Mouse (Mus musculus) megakaryocyte, embryonic 14.5 days (primary cell): ENCODE results near the gene Dapk3. TPM values are rescaled to one million over a fixed set of nuclear protein-coding genes. Genes with fewer than 3 reads are reported as not detected.
"Not testable (repeated sequence)": the region's sequence is repeated elsewhere in the genome, so short reads cannot be mapped to it uniquely, and the experiment has no call there.

Experiments used
- H3K27me3 ChIP-seq: replicated peaks from 2 replicates; pipeline ENCODE3; 2012; ENCODE audit warnings: inconsistent platforms
- H3K36me3 ChIP-seq: replicated peaks from 2 replicates; pipeline ENCODE3; 2012; ENCODE audit warnings: low read length, inconsistent platforms, mixed read lengths
- H3K4me1 ChIP-seq: 2 replicates; pipeline ENCODE4 v1.6.1; 2012; ENCODE audit warnings: inconsistent platforms
- H3K4me3 ChIP-seq: replicated peaks from 2 replicates; pipeline ENCODE3; 2012; ENCODE audit warnings: moderate library complexity, mild to moderate bottlenecking, inconsistent platforms
- H3K9me3 ChIP-seq: 2 replicates; pipeline ENCODE4 v1.6.1; 2012; ENCODE audit warnings: inconsistent platforms
- FLI1 ChIP-seq: IDR thresholded peaks from 2 replicates; pipeline ENCODE4 v1.6.1; 2012; ENCODE audit warnings: low read length, inconsistent platforms, mixed read lengths
- GATA1 ChIP-seq: IDR thresholded peaks from 3 replicates; pipeline ENCODE4 v1.6.1; 2012; ENCODE audit warnings: mixed read lengths, low read length, inconsistent platforms, borderline replicate concordance
- polyA plus RNA-seq: library from polyadenylated mRNA; stranded (reverse); fragments of >175 nt; gene quantifications from 2 replicates; pipeline ENCODE4 v1.2.3, GENCODE M21; 2012; ENCODE audit warnings: low replicate concordance; ENCODE audit not compliant: insufficient read depth

Dapk3 gene
- polyA plus RNA-seq, 1 experiment: 168 TPM

DNA sequence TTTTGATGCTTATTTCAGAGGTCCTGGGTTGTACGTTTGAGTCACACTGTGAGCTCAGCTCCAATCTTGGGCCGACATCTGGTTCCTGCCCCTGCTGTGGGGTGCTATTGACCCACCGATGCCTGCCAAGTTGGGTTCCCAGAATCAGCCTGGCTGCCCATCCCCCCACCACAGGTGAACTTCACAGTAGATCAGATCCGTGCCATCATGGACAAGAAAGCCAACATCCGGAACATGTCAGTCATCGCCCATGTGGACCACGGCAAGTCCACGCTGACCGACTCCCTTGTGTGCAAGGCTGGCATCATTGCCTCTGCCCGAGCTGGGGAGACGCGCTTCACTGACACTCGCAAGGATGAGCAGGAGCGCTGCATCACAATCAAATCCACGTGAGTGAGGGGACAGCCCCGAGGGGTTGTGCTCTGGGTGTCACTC lies 5.3 kb upstream of the Dapk3 start:
- peak overlapping the region; percentile 98 for H3K4me3 ChIP-seq
- TF ChIP-seq FLI1: no peak
- TF ChIP-seq GATA1: no peak
- peaks cover 53% of the 10 kb centered on the region for H3K36me3 ChIP-seq
- no peaks in the 10 kb centered on the region for H3K9me3 ChIP-seq
- peaks cover 89% of the 10 kb centered on the region for H3K4me1 ChIP-seq
- H3K27me3 ChIP-seq: no peaks in the 10 kb centered on the region

DNA sequence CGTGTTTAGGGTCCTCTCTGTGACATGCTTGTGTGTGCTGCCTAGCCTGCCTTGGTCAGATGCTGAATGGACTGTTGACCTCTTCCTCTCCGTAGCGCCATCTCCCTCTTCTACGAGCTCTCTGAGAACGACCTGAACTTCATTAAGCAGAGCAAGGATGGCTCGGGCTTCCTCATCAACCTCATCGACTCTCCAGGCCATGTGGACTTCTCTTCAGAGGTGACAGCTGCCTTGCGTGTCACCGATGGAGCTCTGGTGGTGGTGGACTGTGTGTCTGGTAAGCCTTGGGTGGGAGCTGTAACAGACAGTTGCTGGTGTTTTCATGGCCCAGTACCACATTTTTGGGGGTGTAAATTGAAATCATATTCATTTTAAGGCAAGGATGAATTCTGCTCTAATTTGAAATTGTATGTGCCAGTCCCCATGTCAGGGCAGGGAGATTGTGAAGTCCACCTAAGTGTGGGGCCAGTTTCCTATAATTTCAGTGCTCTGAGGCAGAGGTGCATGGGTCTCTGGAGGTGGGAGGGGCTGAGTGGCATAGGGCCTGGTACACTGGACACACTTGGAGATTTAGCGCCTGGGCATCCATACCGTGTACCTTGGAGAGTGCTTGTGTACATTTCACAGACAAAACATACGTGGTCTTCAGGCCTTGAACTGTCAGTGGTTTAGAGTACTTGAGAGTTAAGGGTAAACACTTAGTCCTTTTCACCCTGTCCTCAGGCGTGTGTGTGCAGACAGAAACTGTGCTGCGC lies 4.7 kb upstream of the Dapk3 start:
- H3K4me3 ChIP-seq: peak overlapping the region; percentile 98
- H3K36me3 ChIP-seq: peaks cover 54% of the 10 kb centered on the region
- no peaks in the 10 kb centered on the region for H3K9me3 ChIP-seq
- no peak for TF ChIP-seq GATA1
- no peak for TF ChIP-seq FLI1
- H3K27me3 ChIP-seq: no peaks in the 10 kb centered on the region
- peaks cover 85% of the 10 kb centered on the region for H3K4me1 ChIP-seq

DNA sequence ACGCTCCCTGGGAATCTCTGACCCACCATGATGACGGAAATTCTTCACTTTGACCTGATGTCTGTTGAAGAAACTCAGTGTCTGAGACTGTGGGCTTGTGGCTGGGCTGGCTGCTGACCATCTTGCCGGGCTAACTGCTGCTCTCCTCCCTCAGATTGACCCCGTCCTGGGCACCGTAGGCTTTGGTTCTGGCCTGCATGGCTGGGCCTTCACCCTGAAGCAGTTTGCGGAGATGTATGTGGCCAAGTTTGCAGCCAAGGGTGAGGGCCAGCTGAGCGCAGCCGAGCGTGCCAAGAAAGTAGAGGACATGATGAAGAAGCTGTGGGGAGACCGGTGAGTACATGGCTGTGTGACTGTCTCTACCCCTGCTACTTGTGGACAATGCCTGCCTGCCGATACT lies 3.9 kb upstream of the Dapk3 start:
- H3K4me1 ChIP-seq: peaks cover 84% of the 10 kb centered on the region

DNA sequence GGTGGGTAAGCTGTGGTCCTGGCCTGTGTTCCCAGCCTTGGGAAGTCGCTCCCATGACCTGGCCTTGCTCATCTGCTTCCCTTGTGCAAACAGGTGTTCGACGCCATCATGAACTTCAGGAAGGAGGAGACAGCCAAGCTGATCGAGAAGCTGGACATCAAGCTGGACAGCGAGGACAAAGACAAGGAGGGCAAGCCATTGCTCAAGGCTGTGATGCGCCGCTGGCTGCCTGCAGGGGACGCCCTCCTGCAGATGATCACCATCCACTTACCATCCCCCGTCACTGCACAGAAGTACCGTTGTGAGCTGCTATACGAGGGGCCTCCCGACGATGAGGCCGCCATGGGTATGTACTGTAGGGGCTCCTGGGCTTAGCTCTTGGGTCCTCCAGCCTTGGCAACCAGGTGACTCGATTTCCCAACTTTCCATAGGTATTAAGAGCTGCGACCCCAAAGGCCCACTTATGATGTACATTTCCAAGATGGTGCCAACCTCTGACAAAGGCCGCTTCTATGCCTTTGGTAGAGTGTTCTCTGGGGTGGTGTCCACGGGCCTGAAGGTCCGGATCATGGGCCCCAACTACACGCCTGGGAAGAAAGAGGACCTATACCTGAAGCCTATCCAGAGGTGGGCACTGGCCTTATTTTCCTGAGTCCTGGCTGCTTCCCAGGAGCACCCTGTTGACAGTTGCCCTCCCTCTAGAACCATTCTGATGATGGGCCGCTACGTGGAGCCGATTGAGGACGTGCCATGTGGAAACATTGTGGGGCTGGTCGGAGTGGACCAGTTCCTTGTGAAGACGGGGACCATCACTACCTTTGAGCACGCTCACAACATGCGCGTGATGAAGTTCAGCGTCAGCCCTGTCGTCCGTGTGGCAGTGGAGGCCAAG lies 3.1 kb upstream of the Dapk3 start:
- TF ChIP-seq GATA1: no peak
- TF ChIP-seq FLI1: no peak
- Histone ChIP-seq H3K27me3 (no peaks in the 10 kb centered on the region), H3K36me3 (peaks cover 64% of the 10 kb centered on the region), H3K4me1 (peaks cover 84% of the 10 kb centered on the region), H3K9me3 (no peaks in the 10 kb centered on the region), H3K4me3 (peak overlapping the region; percentile 71)

More for the DNA sequence above, 3.9 kb upstream of the Dapk3 start:
- H3K27me3 ChIP-seq: no peaks in the 10 kb centered on the region
- no peaks in the 10 kb centered on the region for H3K9me3 ChIP-seq
- TF ChIP-seq GATA1: no peak
- no peak for TF ChIP-seq FLI1
- H3K36me3 ChIP-seq: peaks cover 56% of the 10 kb centered on the region
- peak overlapping the region; percentile 98 for H3K4me3 ChIP-seq

DNA sequence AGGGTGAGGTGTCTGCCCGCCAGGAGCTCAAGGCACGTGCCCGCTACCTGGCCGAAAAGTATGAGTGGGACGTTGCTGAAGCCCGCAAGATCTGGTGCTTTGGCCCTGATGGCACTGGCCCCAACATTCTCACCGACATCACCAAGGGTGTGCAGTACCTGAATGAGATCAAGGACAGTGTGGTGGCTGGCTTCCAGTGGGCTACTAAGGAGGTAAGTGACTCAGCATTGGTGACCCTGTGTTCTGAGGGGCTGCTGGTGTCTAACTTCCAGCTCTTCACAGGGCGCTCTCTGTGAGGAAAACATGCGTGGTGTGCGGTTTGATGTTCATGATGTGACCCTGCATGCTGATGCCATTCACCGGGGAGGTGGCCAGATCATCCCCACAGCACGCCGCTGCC lies 1.9 kb upstream of the Dapk3 start:
- Histone ChIP-seq H3K4me3 (no peak overlapping the region), H3K4me1 (peaks cover 79% of the 10 kb centered on the region), H3K9me3 (no peaks in the 10 kb centered on the region), H3K36me3 (peaks cover 76% of the 10 kb centered on the region), H3K27me3 (no peaks in the 10 kb centered on the region)
- no peak for TF ChIP-seq FLI1
- TF ChIP-seq GATA1: no peak

DNA sequence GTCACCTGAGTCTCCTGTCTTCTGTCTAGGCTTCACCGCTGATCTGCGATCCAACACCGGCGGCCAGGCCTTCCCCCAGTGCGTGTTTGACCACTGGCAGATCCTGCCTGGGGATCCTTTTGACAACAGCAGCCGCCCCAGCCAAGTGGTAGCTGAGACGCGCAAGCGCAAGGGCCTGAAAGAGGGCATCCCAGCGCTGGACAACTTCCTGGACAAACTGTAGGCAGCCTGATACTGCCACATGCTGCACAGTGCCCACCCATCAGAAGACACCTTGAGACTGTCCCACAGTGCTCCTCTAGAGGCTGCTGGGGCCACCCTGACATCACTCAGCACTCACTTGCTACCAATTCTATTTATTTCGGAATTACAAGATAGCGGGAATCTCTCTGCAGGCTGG lies 945 bp upstream of the Dapk3 start:
- H3K27me3 ChIP-seq, H3K9me3 ChIP-seq, H3K4me3 ChIP-seq: not testable (repeated sequence)
- Histone ChIP-seq H3K4me1 (peaks cover 81% of the 10 kb centered on the region), H3K36me3 (peaks cover 82% of the 10 kb centered on the region)

DNA sequence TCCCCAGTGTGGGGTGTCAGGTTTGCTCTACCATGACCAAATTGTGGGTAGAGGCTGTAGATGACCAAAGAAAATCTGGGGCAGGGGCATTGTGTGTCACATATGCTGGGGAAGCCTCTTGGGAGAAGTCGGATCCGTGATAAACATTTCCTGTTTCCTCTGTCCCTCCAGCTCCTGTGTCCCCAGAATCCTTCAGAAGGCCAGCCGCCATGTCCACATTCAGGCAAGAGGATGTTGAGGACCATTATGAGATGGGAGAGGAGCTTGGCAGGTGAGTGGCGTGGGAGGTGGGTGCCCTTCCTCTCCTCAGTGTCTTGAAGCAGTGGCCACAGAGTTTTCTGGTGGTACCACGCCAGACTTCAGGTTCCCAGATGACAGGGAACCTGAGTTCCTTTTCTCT lies 1.0 kb downstream of the Dapk3 start, which contains the start of gene 4930442H23Rik:
TSS of gene 4930442H23Rik (minus strand) at position 45 of the 400 bp plus-strand sequence.
- Histone ChIP-seq H3K4me1 (peaks cover 71% of the 10 kb centered on the region), H3K9me3 (peaks cover 4% of the 10 kb centered on the region), H3K27me3 (no peaks in the 10 kb centered on the region)

DNA sequence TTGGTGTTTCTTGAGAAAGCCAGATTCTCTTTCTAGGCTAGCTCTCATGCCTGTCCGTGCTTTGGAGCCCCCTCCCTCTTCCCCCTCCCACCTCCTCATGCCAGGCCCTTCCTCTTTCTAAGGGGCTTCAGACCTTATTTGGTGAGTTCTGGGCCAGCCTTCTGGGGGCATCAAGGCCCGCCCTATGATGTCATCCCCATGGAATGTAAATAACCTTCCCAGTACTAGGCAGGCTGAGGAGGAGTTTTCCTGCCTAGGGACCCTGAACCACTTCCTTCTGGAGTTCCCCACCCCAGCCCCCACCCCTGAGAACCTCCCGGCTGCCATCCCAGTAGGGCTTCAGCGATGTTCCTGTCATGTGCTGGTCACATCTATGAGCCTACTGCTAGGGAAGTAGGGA lies 2.0 kb downstream of the Dapk3 start:
- no peaks in the 10 kb centered on the region for H3K27me3 ChIP-seq
- H3K4me1 ChIP-seq: peaks cover 63% of the 10 kb centered on the region
- H3K9me3 ChIP-seq: peaks cover 5% of the 10 kb centered on the region
- H3K36me3 ChIP-seq: peaks cover 80% of the 10 kb centered on the region
- H3K4me3 ChIP-seq: no peak overlapping the region
- TF ChIP-seq GATA1: no peak
- no peak for TF ChIP-seq FLI1

More for the DNA sequence above, 1.0 kb downstream of the Dapk3 start, which contains the start of gene 4930442H23Rik:
- no peak for TF ChIP-seq GATA1
- TF ChIP-seq FLI1: no peak
- Histone ChIP-seq H3K36me3 (peaks cover 83% of the 10 kb centered on the region), H3K4me3 (peak within 1 kb of the TSS; percentile 96)

DNA sequence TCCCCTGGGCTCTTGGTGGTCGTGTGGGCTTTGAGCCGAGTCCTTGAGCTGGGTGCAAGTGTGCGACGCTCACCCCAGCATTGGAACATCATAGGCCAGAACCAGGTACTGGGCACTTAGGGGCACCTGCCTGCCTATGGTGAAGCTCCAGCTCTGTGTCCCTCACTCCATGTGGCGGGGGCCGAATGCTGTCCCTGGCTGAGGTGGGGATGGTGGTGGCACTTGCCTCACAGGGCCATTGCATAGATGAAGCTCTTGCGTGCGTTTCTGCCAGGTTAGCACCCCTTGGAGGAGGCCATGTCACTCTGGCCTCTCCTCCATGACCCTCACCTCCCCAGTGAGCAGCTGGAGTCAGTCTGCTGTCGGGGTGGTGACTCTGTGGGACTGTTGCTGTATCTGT lies 4.4 kb downstream of the Dapk3 start:
- Histone ChIP-seq H3K4me3 (no peak overlapping the region), H3K9me3 (peaks cover 5% of the 10 kb centered on the region), H3K4me1 (peaks cover 64% of the 10 kb centered on the region), H3K36me3 (peaks cover 77% of the 10 kb centered on the region), H3K27me3 (no peaks in the 10 kb centered on the region)
- TF ChIP-seq GATA1: no peak
- TF ChIP-seq FLI1: no peak

DNA sequence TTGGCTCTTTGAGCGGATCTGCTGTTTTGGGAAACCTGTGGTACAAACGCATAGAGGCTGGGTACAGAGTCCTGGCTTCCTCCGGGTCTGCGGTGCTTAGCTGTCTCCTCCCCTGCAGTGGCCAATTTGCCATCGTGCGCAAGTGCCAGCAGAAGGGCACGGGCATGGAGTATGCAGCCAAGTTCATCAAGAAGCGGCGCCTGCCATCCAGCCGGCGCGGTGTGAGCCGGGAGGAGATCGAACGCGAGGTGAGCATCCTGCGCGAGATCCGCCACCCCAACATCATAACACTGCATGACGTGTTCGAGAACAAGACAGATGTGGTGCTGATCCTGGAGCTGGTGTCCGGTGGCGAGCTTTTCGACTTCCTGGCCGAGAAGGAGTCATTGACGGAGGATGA lies 7.0 kb downstream of the Dapk3 start:
- no peak for TF ChIP-seq FLI1
- no peak for TF ChIP-seq GATA1
- H3K36me3 ChIP-seq: peaks cover 61% of the 10 kb centered on the region
- peaks cover 67% of the 10 kb centered on the region for H3K4me1 ChIP-seq
- peaks cover 5% of the 10 kb centered on the region for H3K9me3 ChIP-seq
- H3K27me3 ChIP-seq: peaks cover 13% of the 10 kb centered on the region
- H3K4me3 ChIP-seq: no peak overlapping the region
